Comparison of ENCODE assay signal across 26 mouse cellular contexts in the genomic region with DNA sequence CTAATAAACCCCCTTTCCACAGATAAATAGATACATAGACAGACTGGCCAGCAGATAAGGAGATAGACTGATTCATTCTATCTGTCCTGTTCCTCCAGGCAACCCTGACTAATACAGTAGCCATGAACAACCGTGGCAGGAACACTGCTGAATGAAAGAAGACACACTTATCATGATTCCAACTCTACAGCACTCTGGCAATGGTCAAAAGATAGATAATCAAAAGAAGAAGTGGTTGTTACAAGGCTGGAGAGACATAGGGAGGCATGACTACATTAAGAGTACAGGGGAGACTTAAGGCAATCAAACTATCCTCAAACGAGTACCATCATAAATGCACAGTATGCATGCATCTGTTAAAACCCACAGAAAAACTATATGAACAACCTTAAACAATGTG.
"Had no signal": no experiment of that assay in that cellular context is flagged by ENCODE, and none has a peak within 500 bp of the region (broad histone marks: within the 10 kb centered on the region; RNA-seq: fewer than 3 reads in every experiment).

No protein-coding gene starts in this region.

- H3K27ac ChIP-seq: heart, adult 2 months; heart, embryonic 13.5 days; hindbrain, embryonic 14.5 days; intestine, embryonic 15.5 days; layer of hippocampus, adult 2 months; left cerebral cortex, adult 2 months; limb, embryonic 10.5 days; limb, embryonic 12.5 days; liver, embryonic 13.5 days; liver, embryonic 15.5 days had no signal

- H3K36me3 ChIP-seq: intestine, embryonic 15.5 days had no signal

- H3K4me3 ChIP-seq: heart, adult 2 months; heart, embryonic 13.5 days; heart, embryonic 15.5 days; intestine, embryonic 15.5 days; layer of hippocampus, adult 2 months; left cerebral cortex, adult 2 months; limb, embryonic 10.5 days; limb, embryonic 12.5 days; liver, embryonic 13.5 days; liver, embryonic 15.5 days had no signal

- H3K9ac ChIP-seq: heart, embryonic 13.5 days; heart, embryonic 15.5 days; hindbrain, embryonic 14.5 days; intestine, embryonic 15.5 days; limb, embryonic 12.5 days; liver, embryonic 13.5 days; liver, embryonic 15.5 days; liver, postnatal 0 days had no signal

- H3K27me3 ChIP-seq: heart, embryonic 13.5 days; heart, embryonic 15.5 days; intestine, embryonic 15.5 days; limb, embryonic 12.5 days; liver, embryonic 13.5 days; liver, embryonic 15.5 days had no signal

- H3K9me3 ChIP-seq: heart, embryonic 13.5 days; heart, embryonic 15.5 days; intestine, embryonic 15.5 days; limb, embryonic 10.5 days; limb, embryonic 12.5 days; liver, embryonic 13.5 days; liver, embryonic 15.5 days had no signal

- ATAC-seq: hindbrain, embryonic 16.5 days; inflammation-experienced regulatory T-cells, adult 6 months; intestine, embryonic 15.5 days; intestine, postnatal 0 days; liver, postnatal 0 days had no signal

- H3K4me2 ChIP-seq: heart, embryonic 13.5 days; heart, embryonic 15.5 days; hindbrain, embryonic 14.5 days; intestine, embryonic 15.5 days; limb, embryonic 12.5 days; liver, embryonic 11.5 days; liver, embryonic 13.5 days; liver, embryonic 15.5 days had no signal

- DNase-seq: gastrocnemius, postnatal 14 days; gastrocnemius, postnatal 36 days; heart, adult 2 months; heart, postnatal 14 days; heart, postnatal 36 days; kidney, adult 18-20 months; kidney, adult 8-10 months; kidney, postnatal 10 days; kidney, postnatal 25 days; kidney, postnatal 4 days; liver; liver, embryonic 13.5 days; liver, postnatal 0 days had no signal
